Mouse (Mus musculus) cerebellum, postnatal 10 days (tissue): ENCODE results near the gene Chst8.

ENCODE experiments used
- DNase-seq, 2 experiments: peaks; one replicate each; pipeline ENCODE4 v3.0.0; 2021; ENCODE audit warnings: mixed read lengths in 2 of 2

Gene Chst8

GRCm38 (mm10) chr7:34703437-34703836, 109.1 kb downstream of the Chst8 start:
- peak in 1 of 2 experiments; percentile 26 for DNase-seq

- DNase-seq, result no peak
Observed at GRCm38 (mm10) chr7:34702718-34703351, 109.7 kb downstream of the Chst8 start.

DNA sequence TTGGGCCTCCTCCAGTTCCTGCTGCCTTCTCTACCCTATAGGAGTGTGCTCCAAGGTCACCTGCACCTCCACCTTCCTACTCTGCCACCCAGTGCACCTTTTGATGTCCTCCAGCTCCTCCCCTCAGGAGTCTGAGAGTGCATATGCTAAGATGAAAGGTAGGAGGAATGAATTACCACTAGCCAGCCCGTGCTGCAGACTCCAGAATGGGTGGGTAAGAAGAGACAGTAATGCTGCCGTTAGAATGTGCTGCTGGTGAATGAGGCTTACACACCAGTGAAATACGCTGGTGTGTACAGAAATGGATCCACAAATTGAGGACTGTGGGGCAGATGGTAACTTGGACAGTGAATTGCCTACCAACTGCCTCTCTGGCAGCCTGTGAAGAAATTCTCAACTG, 112.6 kb downstream of the Chst8 start:
- no peak for DNase-seq

GRCm38 (mm10) chr7:34698221-34698620, 114.3 kb downstream of the Chst8 start:
- no peak for DNase-seq

- no peak for DNase-seq
Observed at GRCm38 (mm10) chr7:34696086-34696485, 116.4 kb downstream of the Chst8 start.

- no peak for DNase-seq
Observed at GRCm38 (mm10) chr7:34694898-34695297, 117.6 kb downstream of the Chst8 start.

DNA sequence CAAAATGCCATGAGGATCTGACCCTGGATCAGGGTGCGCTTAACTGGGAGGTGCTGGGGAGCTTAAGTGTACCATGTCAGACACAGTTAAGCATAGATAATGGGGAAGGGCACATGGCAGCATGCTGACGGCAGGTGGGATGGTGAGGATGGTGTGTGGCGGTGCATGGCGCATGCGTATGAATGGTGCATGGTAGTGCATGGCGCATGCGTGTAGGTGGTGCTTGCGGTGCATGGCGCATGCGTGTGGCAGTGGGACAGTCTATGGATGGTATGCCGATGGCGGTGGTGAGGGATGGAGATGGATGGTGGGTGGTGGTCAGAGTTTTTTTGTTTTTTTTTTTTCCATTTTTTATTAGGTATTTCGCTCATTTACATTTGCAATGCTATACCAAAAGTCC, 118.6 kb downstream of the Chst8 start:
- no peak for DNase-seq

DNA sequence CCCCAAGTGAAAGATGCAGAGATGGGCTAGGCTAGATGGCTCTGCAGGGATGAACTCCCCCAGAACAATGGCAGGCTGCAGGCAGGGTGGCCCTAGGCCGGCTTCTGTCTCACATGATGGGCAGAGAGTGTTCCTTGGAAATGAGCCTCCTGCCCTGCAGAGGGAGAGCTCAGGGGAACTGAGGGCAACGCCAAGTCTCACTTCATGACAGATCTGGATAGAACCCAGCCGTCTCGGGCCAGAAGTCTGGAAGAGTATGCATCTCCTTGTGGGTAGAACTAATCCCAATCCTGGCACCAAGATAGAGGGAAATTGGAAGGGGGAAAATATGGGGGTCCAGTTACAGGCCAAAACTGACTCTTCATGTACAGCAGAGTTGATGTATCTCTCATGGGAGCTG, 119.4 kb downstream of the Chst8 start:
- DNase-seq, result peak; percentile 71 to 82

DNA sequence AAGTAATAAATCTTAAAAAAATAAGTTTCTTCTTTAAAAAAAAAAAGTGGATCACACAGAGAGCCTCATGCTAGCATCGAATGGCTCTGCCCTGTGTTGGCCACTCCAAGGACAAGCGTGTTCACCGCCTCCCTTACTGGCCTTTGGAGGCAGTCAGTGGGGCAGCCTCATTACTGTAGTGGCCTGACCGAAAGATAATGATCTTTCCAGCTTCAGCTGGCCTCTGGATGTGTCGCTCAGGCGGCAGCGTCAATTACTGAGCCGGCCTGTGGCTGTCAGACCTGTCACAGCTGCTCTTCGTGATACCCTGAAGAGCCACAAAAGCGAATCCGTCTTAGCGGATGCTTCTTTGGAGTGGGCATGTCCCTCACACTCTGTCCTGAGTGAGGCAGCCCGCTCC, 122.4 kb downstream of the Chst8 start:
- no peak for DNase-seq

GRCm38 (mm10) chr7:34689028-34689427, 123.5 kb downstream of the Chst8 start:
- DNase-seq, result peak in 1 of 2 experiments; percentile 39

DNA sequence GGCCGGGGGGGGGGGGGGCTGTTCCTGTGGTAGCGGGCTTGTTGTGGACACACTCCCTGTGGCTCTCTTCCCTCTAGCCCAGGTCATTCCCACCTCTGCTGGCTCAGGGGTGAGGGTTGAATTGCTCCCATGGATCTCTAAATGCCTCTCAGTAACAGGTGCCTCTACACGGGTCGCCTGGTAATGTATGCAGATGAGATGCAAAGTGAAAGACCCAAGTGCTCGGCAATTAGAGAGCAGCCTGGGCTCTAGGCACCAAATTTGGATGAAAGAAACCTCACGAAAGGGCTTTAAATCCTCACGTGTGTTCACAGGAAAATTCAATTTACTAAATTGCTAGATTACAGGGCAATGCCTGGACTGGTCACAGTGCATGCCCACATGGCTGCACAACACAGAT, 126.7 kb downstream of the Chst8 start:
- DNase-seq, result no peak

DNA sequence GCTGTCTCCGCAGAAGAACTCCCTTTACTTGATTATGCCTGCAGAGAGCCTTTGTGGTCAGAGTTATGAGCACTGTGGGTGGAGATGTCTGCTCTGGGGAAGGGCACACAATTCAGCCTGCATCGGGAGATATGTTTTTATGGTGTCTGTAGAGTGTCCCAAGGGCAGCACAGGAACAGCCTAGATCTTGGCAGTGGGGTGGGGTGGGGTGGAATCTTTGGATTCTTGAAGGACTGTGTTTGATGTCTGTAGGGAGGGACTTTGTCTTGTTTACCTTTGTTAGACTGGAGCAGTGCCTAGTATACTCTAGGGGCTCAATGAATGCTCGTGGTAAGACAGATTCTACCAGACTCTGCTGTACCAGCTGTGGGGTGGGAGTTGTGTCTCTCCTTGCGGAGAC, 127.3 kb downstream of the Chst8 start:
- no peak for DNase-seq

- peak; percentile 85 to 86 for DNase-seq
Observed at GRCm38 (mm10) chr7:34680771-34681421, 131.6 kb downstream of the Chst8 start.

DNA sequence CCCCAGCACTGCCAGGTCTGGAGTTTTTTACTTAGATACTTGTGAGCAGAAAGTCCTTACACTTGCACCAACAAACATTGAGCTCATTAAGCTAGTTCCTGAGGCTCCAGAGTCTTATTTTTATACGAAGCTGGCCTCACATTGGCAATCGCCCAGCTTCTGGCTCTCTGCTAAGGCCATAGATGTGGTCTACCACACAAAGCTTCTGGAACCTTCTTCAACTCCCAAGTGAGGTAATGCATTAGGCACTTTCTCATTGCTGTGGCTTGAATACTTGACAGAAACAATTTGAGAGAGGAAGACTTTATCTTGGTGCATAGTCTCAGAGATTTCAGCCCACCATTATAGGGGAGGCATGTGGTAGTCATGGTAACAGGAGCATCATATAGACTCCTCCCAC, 132.6 kb downstream of the Chst8 start:
- DNase-seq, result peak in 1 of 2 experiments; percentile 36

DNA sequence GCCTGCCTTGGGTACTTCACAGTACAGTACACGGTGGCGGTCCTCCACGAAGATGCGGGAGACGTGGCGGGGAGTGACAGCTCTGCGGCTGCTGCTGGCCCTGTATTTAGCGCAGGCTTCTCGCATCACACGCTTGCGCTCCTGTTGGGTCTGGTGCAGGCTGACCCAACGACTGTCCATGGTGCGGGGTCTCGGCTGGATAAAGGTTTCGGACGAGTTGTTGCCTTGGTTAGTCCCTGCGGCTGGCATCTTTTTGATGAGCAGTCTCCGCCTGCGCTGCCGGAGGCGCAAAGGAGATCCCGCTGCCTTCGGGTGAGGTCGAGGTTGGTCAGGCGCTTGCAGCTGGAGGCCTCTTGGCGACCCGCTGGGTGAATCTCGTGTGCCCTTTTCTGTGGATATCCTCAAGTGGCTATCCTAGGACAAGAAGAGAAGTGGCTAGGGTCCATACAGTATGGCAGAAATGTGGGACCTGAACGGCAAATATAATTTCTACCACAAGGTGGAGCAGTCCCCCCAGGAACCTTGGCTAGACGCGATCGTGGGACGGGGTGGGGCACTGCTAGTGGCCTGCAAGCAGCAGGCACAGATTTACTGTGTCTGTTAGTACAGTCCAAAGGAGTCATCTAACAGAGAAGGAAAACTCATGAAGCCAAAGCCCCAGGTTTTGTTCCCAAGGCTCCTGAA, 136.5 kb downstream of the Chst8 start:
- DNase-seq, result peak; percentile 91 to 95

- peak; percentile 52 for DNase-seq
Observed at GRCm38 (mm10) chr7:34675120-34675790, 137.3 kb downstream of the Chst8 start.

GRCm38 (mm10) chr7:34672916-34673315, 139.6 kb downstream of the Chst8 start:
- peak; percentile 77 to 80 for DNase-seq

DNA sequence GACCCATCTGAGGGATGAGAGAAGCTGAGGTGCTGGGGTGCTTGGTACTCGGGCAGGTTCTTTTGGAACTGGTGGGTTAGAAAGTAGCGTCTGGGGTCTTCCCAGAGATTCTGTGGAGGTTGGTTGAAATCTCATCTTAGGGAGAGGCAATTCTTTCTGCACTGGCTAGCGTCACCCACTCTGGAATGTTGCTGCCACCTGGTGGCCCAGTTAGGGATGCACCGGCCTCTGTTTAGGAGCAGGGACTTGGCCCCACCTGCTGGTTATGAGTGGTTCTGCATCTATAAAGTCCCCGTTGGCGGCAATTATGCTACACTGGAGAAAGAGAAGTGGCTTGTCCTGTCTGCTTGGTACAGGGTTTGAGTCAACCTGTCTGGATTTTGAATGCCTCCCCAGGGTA, 140.6 kb downstream of the Chst8 start:
- peak; percentile 97 to 99 for DNase-seq

- DNase-seq, result no peak
Observed at GRCm38 (mm10) chr7:34670778-34671177, 141.7 kb downstream of the Chst8 start.

DNA sequence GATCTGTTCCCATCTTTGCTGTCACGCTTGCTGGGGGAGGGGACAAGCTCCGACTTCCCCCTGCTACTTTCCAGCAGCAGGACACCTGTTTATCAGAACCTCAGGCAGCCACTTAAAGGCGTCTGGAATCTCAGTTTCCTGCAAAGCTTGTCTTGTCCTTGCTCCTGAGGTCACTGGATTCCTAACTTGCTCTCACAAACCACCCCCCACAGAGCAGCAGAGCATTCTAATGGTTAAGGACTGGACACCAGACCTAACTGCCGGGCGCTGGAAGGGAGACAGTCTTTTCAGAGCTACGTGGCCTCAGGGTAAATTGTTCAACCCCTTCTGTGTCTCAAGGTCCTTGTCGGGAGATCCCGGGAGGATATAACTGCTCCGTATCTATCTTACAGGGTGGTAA, 143.2 kb downstream of the Chst8 start:
- no peak for DNase-seq

- DNase-seq, result no peak
Observed at GRCm38 (mm10) chr7:34667874-34668273, 144.6 kb downstream of the Chst8 start.

GRCm38 (mm10) chr7:34663145-34663544, 149.4 kb downstream of the Chst8 start:
- no peak for DNase-seq

DNA sequence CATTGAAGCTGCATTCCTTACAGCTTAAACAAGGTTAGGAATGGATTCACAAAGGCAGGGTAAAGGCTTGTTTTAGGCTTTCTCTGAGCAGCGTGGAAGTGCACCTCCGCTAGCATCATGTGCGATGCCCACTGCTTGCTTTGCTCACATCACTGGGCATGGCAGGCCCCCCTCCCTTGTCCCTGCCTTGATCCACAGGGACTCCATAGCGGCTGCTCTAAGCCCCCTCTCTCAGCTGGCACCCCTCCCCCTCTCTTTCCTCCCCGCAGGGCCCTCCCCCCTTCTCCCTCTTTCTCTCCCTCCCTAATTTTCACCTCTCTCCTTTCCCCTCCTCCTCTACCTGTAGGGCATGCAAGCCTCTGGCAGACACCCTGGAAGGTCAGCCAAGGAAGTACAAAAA, 150.3 kb downstream of the Chst8 start:
- no peak for DNase-seq
